Comparison of ENCODE assay signal across 8 mouse cellular contexts in the genomic region with DNA sequence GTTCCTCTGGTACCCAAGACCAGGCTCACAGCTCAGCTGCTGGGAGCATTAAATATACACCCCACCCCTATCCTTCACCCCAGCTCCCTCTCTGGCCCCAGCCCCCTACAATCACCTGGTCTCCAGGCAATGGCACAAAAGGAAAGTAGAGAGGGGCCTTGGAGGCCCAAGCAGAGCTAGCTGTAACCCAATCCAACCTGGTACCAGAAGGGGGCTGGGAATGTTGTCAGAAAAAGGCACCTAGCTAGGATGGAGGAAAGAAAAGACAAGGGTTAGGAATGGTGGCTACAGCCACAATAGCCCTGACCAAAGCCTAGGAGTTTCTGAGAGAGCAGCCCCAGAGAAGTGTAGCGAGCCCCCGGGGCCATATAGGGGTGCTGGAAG. TPM values are rescaled to one million over a fixed set of nuclear protein-coding genes. Genes with fewer than 3 reads are reported as not detected.
A peak's percentile ranks its signal among the peaks of the same experiment; 100 is the strongest.
DNase-seq lines count a peak whose midpoint lies in the region; ATAC-seq and TF ChIP-seq lines count a peak whose summit lies in the region.

No protein-coding gene starts in this region.

- H3K79me2 ChIP-seq in myocyte (ENCODE audit: control insufficient read depth, insufficient read depth): peaks cover 21% of the 10 kb centered on the region

- TF ChIP-seq POLR2A in myocyte (IDR thresholded peaks at IDR 0.05; ENCODE audit: insufficient read length, low read depth): no peak

- peaks cover 47% of the 10 kb centered on the region for H3K4me1 ChIP-seq in kidney, embryonic 15.5 days
- H3K4me1 ChIP-seq in embryonic facial prominence, embryonic 14.5 days (ENCODE audit: control insufficient read depth, insufficient read depth, low read length): peaks cover 32% of the 10 kb centered on the region
- peaks cover 31% of the 10 kb centered on the region for H3K4me1 ChIP-seq in hindbrain, postnatal 0 days (ENCODE audit: insufficient read depth, low read length)

- DNase-seq in kidney, postnatal 36 days: no peak
- DNase-seq in embryonic facial prominence, embryonic 14.5 days (ENCODE audit: low spot score): peak; percentile 35
- DNase-seq in hindbrain, postnatal 0 days (ENCODE audit: low spot score): no peak
- DNase-seq in embryo, embryonic 9.5 days (ENCODE audit: extremely low spot score): no peak
- no peak for DNase-seq in retina, embryonic 14.5 days (ENCODE audit: low spot score)
- no peak for DNase-seq in right cerebral cortex, postnatal 14 days

- no peak for TF ChIP-seq CTCF in hindbrain, postnatal 0 days (IDR thresholded peaks at IDR 0.05; ENCODE audit: low read depth)

- no peak overlapping the region for H3ac ChIP-seq in myocyte (ENCODE audit: control insufficient read depth, insufficient read length)

- no peak for ATAC-seq in kidney, embryonic 15.5 days (replicated peaks; ENCODE audit: low FRiP score)
- ATAC-seq in embryonic facial prominence, embryonic 14.5 days (ENCODE audit: low read depth): no peak; the same call in 1 of the 2 replicates
- no peak for ATAC-seq in hindbrain, postnatal 0 days

- WGBS in kidney, embryonic 15.5 days: 32% methylated on average over 2 of the region's 2 CpGs
- 46% methylated on average over 2 of the region's 2 CpGs for WGBS in embryonic facial prominence, embryonic 14.5 days
- WGBS in hindbrain, postnatal 0 days: 51% methylated on average over 2 of the region's 2 CpGs

- H3K27me3 ChIP-seq in kidney, embryonic 15.5 days: no peaks in the 10 kb centered on the region; the same call in 1 of the 2 replicates
- no peaks in the 10 kb centered on the region for H3K27me3 ChIP-seq in embryonic facial prominence, embryonic 14.5 days (replicated peaks; ENCODE audit: control insufficient read depth, insufficient read depth, low read length)
- H3K27me3 ChIP-seq in hindbrain, postnatal 0 days (ENCODE audit: insufficient read depth, low read length): no peaks in the 10 kb centered on the region
- no peaks in the 10 kb centered on the region for H3K27me3 ChIP-seq in myocyte (ENCODE audit: control insufficient read depth, insufficient read depth, insufficient read length)

- no peaks in the 10 kb centered on the region for H3K36me3 ChIP-seq in kidney, embryonic 15.5 days
- no peaks in the 10 kb centered on the region for H3K36me3 ChIP-seq in embryonic facial prominence, embryonic 14.5 days (ENCODE audit: control insufficient read depth, insufficient read depth, low read length)
- no peaks in the 10 kb centered on the region; the same call in 1 of the 2 replicates for H3K36me3 ChIP-seq in hindbrain, postnatal 0 days (ENCODE audit: insufficient read depth, low read length)
- no peaks in the 10 kb centered on the region for H3K36me3 ChIP-seq in myocyte (ENCODE audit: control insufficient read depth, insufficient read depth)

- peak overlapping the region; percentile 75 for H3K4me2 ChIP-seq in kidney, embryonic 15.5 days
- H3K4me2 ChIP-seq in embryonic facial prominence, embryonic 14.5 days (ENCODE audit: low read depth, low read length): peak overlapping the region; percentile 73
- no peak overlapping the region for H3K4me2 ChIP-seq in hindbrain, postnatal 0 days (ENCODE audit: low read depth, low read length)
- peak overlapping the region; percentile 87 for H3K4me2 ChIP-seq in myocyte (ENCODE audit: low read depth)

- peak overlapping the region; percentile 85 for H3K4me3 ChIP-seq in kidney, embryonic 15.5 days (replicated peaks)
- peak overlapping the region; percentile 79; the same call in 1 of the 2 replicates for H3K4me3 ChIP-seq in embryonic facial prominence, embryonic 14.5 days (ENCODE audit: low read depth, low read length)
- no peak overlapping the region for H3K4me3 ChIP-seq in hindbrain, postnatal 0 days (ENCODE audit: low read length)
- peak overlapping the region; percentile 36 for H3K4me3 ChIP-seq in myocyte

- no peaks in the 10 kb centered on the region for H3K9me3 ChIP-seq in kidney, embryonic 15.5 days (replicated peaks)
- H3K9me3 ChIP-seq in embryonic facial prominence, embryonic 14.5 days (ENCODE audit: control insufficient read depth, low read length): no peaks in the 10 kb centered on the region
- H3K9me3 ChIP-seq in hindbrain, postnatal 0 days (ENCODE audit: low read length): no peaks in the 10 kb centered on the region

- H3K9ac ChIP-seq in kidney, embryonic 15.5 days: peak overlapping the region; percentile 42
- peak overlapping the region; percentile 58 for H3K9ac ChIP-seq in embryonic facial prominence, embryonic 14.5 days (ENCODE audit: low read depth, low read length)
- no peak overlapping the region for H3K9ac ChIP-seq in hindbrain, postnatal 0 days (replicated peaks; ENCODE audit: low read length)

- peak overlapping the region; percentile 97 for H3K27ac ChIP-seq in kidney, embryonic 15.5 days
- H3K27ac ChIP-seq in embryonic facial prominence, embryonic 14.5 days (replicated peaks; ENCODE audit: low read depth, low read length): peak overlapping the region; percentile 98
- peak overlapping the region; percentile 97 for H3K27ac ChIP-seq in hindbrain, postnatal 0 days

TF ChIP-seq in myocyte, 11 proteins besides CTCF, POLR2A, EP300 and RAD21:
- peak; percentile 44 for TF ChIP-seq POLR2AphosphoS2 (IDR thresholded peaks at IDR 0.05; ENCODE audit: insufficient read length, low read depth)
- no peak for TF ChIP-seq TCF3 (IDR thresholded peaks at IDR 0.05; ENCODE audit: insufficient read length, low read depth)

RNA-seq across cellular contexts. Expression of gene Atn1, which starts 2.5 kb away (rescaled TPM):
- 17.0 and 17.7 TPM in 2 replicates for polyA plus RNA-seq in kidney, embryonic 15.5 days (2015; fragmentation: Nextera tagmentation; extraction: Ambion mirVana)
- 13.8 and 14.9 TPM in 2 replicates for polyA plus RNA-seq in embryonic facial prominence, embryonic 14.5 days (2014; fragmentation: Nextera tagmentation; extraction: Ambion mirVana)
- 19.1 and 23.7 TPM in 2 replicates for total RNA-seq in hindbrain, postnatal 0 days (2014; rRNA removed)
- polyA plus RNA-seq in hindbrain, postnatal 0 days (2015; fragmentation: Nextera tagmentation; extraction: Ambion mirVana): 19.9 and 21.3 TPM in 2 replicates
- polyA plus RNA-seq in myocyte (2012; fragmentation: generic; extraction: Trizol): 39.4 TPM

RNA-seq across cellular contexts. Expression of gene Gm45234, which starts 3.0 kb away (rescaled TPM):
- not detected in 2 replicates for polyA plus RNA-seq in kidney, embryonic 15.5 days (2015; fragmentation: Nextera tagmentation; extraction: Ambion mirVana)
- not detected in 2 replicates for polyA plus RNA-seq in embryonic facial prominence, embryonic 14.5 days (2014; fragmentation: Nextera tagmentation; extraction: Ambion mirVana)
- 0.26 TPM in 1 of 2 replicates, not detected in the other for total RNA-seq in hindbrain, postnatal 0 days (2014; rRNA removed)
- not detected in 2 replicates for polyA plus RNA-seq in hindbrain, postnatal 0 days (2015; fragmentation: Nextera tagmentation; extraction: Ambion mirVana)
- not detected for polyA plus RNA-seq in myocyte (2012; fragmentation: generic; extraction: Trizol)

RNA-seq across cellular contexts. Expression of gene Eno2, which starts 10.6 kb away (rescaled TPM):
- 10.5 and 12.4 TPM in 2 replicates for polyA plus RNA-seq in kidney, embryonic 15.5 days (2015; fragmentation: Nextera tagmentation; extraction: Ambion mirVana)
- 10.4 and 11.2 TPM in 2 replicates for polyA plus RNA-seq in embryonic facial prominence, embryonic 14.5 days (2014; fragmentation: Nextera tagmentation; extraction: Ambion mirVana)
- 281 and 357 TPM in 2 replicates for total RNA-seq in hindbrain, postnatal 0 days (2014; rRNA removed)
- 213 and 216 TPM in 2 replicates for polyA plus RNA-seq in hindbrain, postnatal 0 days (2015; fragmentation: Nextera tagmentation; extraction: Ambion mirVana)
- polyA plus RNA-seq in myocyte (2012; fragmentation: generic; extraction: Trizol): 19.5 TPM

RNA-seq across cellular contexts. Expression of gene Grcc10, which starts 17.7 kb away (rescaled TPM):
- polyA plus RNA-seq in kidney, embryonic 15.5 days (2015; fragmentation: Nextera tagmentation; extraction: Ambion mirVana): 516 and 519 TPM in 2 replicates
- 392 and 415 TPM in 2 replicates for polyA plus RNA-seq in embryonic facial prominence, embryonic 14.5 days (2014; fragmentation: Nextera tagmentation; extraction: Ambion mirVana)
- 212 and 236 TPM in 2 replicates for total RNA-seq in hindbrain, postnatal 0 days (2014; rRNA removed)
- 643 and 649 TPM in 2 replicates for polyA plus RNA-seq in hindbrain, postnatal 0 days (2015; fragmentation: Nextera tagmentation; extraction: Ambion mirVana)
- polyA plus RNA-seq in myocyte (2012; fragmentation: generic; extraction: Trizol): 287 TPM

RNA-seq across cellular contexts. Expression of gene Ptpn6, which starts 20.3 kb away (rescaled TPM):
- 12.5 and 13.3 TPM in 2 replicates for polyA plus RNA-seq in kidney, embryonic 15.5 days (2015; fragmentation: Nextera tagmentation; extraction: Ambion mirVana)
- polyA plus RNA-seq in embryonic facial prominence, embryonic 14.5 days (2014; fragmentation: Nextera tagmentation; extraction: Ambion mirVana): 14.3 and 16.1 TPM in 2 replicates
- total RNA-seq in hindbrain, postnatal 0 days (2014; rRNA removed): 3.8 and 3.9 TPM in 2 replicates
- polyA plus RNA-seq in hindbrain, postnatal 0 days (2015; fragmentation: Nextera tagmentation; extraction: Ambion mirVana): 4.3 and 4.8 TPM in 2 replicates
- 3.1 TPM for polyA plus RNA-seq in myocyte (2012; fragmentation: generic; extraction: Trizol)

Comparison
In these comparisons a context has a peak if more than half of its experiments do, and no peak if none do; other contexts are left out.
1. RNA of gene Eno2, which starts 10.6 kb away (polyA plus RNA-seq): 213 to 216 TPM in hindbrain, postnatal 0 days; 19.5 TPM in myocyte (single experiment), 10.5 to 12.4 TPM in kidney, embryonic 15.5 days and 10.4 to 11.2 TPM in embryonic facial prominence, embryonic 14.5 days; every median in the first group is over 10 times any median in the second.
2. Peak in every context shown above with its lines, with median percentiles within 50 percentile points of each other: H3K27ac ChIP-seq.